ENCODE assay signal across 12 mouse cellular contexts in genomic region chr10:115775945-115776905, GRCm38 (mm10). TPM values are rescaled to one million over a fixed set of nuclear protein-coding genes. Genes with fewer than 3 reads are reported as not detected.
DNase-seq lines count a peak whose midpoint lies in the region; ATAC-seq and TF ChIP-seq lines count a peak whose summit lies in the region.
"Had no signal": no experiment of that assay in that cellular context is flagged by ENCODE, and none has a peak within 500 bp of the region (broad histone marks: within the 10 kb centered on the region; RNA-seq: fewer than 3 reads in every experiment).

No protein-coding gene starts in this region.

- no peaks in the 10 kb centered on the region for H3K36me3 ChIP-seq in limb, embryonic 14.5 days (ENCODE audit: control insufficient read depth, insufficient read depth, low read length)
- no peaks in the 10 kb centered on the region for H3K36me3 ChIP-seq in stomach, postnatal 0 days (ENCODE audit: control insufficient read depth, insufficient read depth, low read length)
- H3K36me3 ChIP-seq in liver, postnatal 0 days (replicated peaks; ENCODE audit: insufficient read depth, low read length), result no peaks in the 10 kb centered on the region
- no peaks in the 10 kb centered on the region for H3K36me3 ChIP-seq in midbrain, embryonic 13.5 days
- H3K36me3 ChIP-seq: embryonic facial prominence, embryonic 13.5 days; heart, embryonic 10.5 days had no signal

- TF ChIP-seq CTCF in gastrocnemius, adult 2 months (IDR thresholded peaks at IDR 0.05), result no peak
- TF ChIP-seq CTCF in lung, adult 2 months (IDR thresholded peaks at IDR 0.05; ENCODE audit: insufficient read depth, low read length), result no peak
- TF ChIP-seq CTCF in stomach, postnatal 0 days (IDR thresholded peaks at IDR 0.05; ENCODE audit: low read depth), result no peak
- TF ChIP-seq CTCF in liver, postnatal 0 days (IDR thresholded peaks at IDR 0.05; ENCODE audit: low read depth), result no peak

- peak; percentile 75 for ATAC-seq in limb, embryonic 14.5 days (ENCODE audit: low FRiP score, low read depth)
- ATAC-seq in stomach, postnatal 0 days (ENCODE audit: low FRiP score, low TSS enrichment), result no peak
- ATAC-seq in liver, postnatal 0 days, result no peak
- ATAC-seq in midbrain, embryonic 13.5 days, result no peak

- peak; percentile 40 for DNase-seq in gastrocnemius, adult 2 months
- DNase-seq in gastrocnemius, adult 18-20 months (ENCODE audit: low spot score), result no peak
- peak; percentile 36 to 59 for DNase-seq in lung, adult 18-20 months
- DNase-seq in lung, adult 2 months, result no peak
- peak; percentile 68 for DNase-seq in limb, embryonic 14.5 days (ENCODE audit: low spot score)
- no peak for DNase-seq in stomach, postnatal 0 days (ENCODE audit: low spot score)
- no peak for DNase-seq in liver, postnatal 0 days
- DNase-seq: left cerebral cortex, postnatal 4 days; retina, postnatal 1 day had no signal

- no peak for TF ChIP-seq EP300 in stomach, postnatal 0 days (optimal IDR thresholded peaks at IDR 0.05)
- TF ChIP-seq EP300 in liver, postnatal 0 days (IDR thresholded peaks at IDR 0.05; ENCODE audit: low read depth), result no peak

- peak overlapping the region; percentile 33 for H3K4me2 ChIP-seq in limb, embryonic 14.5 days (replicated peaks; ENCODE audit: low read depth, low read length, severe bottlenecking)
- H3K4me2 ChIP-seq in stomach, postnatal 0 days (replicated peaks; ENCODE audit: low read depth), result 0 out of 2 replicates have a peak overlapping the region, but pooled peaks have one; percentile 14
- no peak overlapping the region for H3K4me2 ChIP-seq in liver, postnatal 0 days (ENCODE audit: low read depth, low read length)
- no peak overlapping the region for H3K4me2 ChIP-seq in midbrain, embryonic 13.5 days (replicated peaks)
- H3K4me2 ChIP-seq: embryonic facial prominence, embryonic 13.5 days had no signal

- no peaks in the 10 kb centered on the region for H3K27me3 ChIP-seq in limb, embryonic 14.5 days (ENCODE audit: control insufficient read depth, insufficient read depth, low read length)
- no peaks in the 10 kb centered on the region for H3K27me3 ChIP-seq in stomach, postnatal 0 days (ENCODE audit: control insufficient read depth, insufficient read depth, low read length)
- H3K27me3 ChIP-seq in liver, postnatal 0 days (ENCODE audit: insufficient read depth, low read length), result no peaks in the 10 kb centered on the region
- no peaks in the 10 kb centered on the region for H3K27me3 ChIP-seq in midbrain, embryonic 13.5 days
- H3K27me3 ChIP-seq: embryonic facial prominence, embryonic 13.5 days had no signal

- no peaks in the 10 kb centered on the region; the same call in 1 of the 2 replicates for H3K4me1 ChIP-seq in lung, adult 2 months (ENCODE audit: control insufficient read depth, insufficient read depth, low read length)
- peaks cover 12% of the 10 kb centered on the region for H3K4me1 ChIP-seq in limb, embryonic 14.5 days (ENCODE audit: control insufficient read depth, insufficient read depth, low read length)
- no peaks in the 10 kb centered on the region for H3K4me1 ChIP-seq in stomach, postnatal 0 days (replicated peaks; ENCODE audit: control insufficient read depth, insufficient read depth)
- H3K4me1 ChIP-seq in liver, postnatal 0 days (ENCODE audit: insufficient read depth), result 0 out of 2 replicates have a peak, but pooled peaks cover 4% of the 10 kb centered on the region
- H3K4me1 ChIP-seq in midbrain, embryonic 13.5 days (replicated peaks), result peaks cover 3% of the 10 kb centered on the region; the same call in 1 of the 2 replicates
- H3K4me1 ChIP-seq: heart, embryonic 10.5 days had no signal

- 0 out of 2 replicates have a peak overlapping the region, but pooled peaks have one; percentile 9 for H3K4me3 ChIP-seq in gastrocnemius, adult 2 months
- no peak overlapping the region for H3K4me3 ChIP-seq in lung, adult 2 months (replicated peaks; ENCODE audit: extremely low read depth, low read depth, low read length)
- no peak overlapping the region for H3K4me3 ChIP-seq in limb, embryonic 14.5 days (replicated peaks; ENCODE audit: low read length)
- H3K4me3 ChIP-seq in stomach, postnatal 0 days (ENCODE audit: low read depth, low read length), result no peak overlapping the region
- no peak overlapping the region for H3K4me3 ChIP-seq in liver, postnatal 0 days (ENCODE audit: low read depth, low read length)
- H3K4me3 ChIP-seq in midbrain, embryonic 13.5 days (replicated peaks), result no peak overlapping the region
- H3K4me3 ChIP-seq: embryonic facial prominence, embryonic 13.5 days; heart, embryonic 10.5 days had no signal

- intact Hi-C loops in gastrocnemius, adult 2 months (cut with DNase I), result no loop called here

- WGBS in lung, adult 2 months, result 42% methylated on average over 17 of the region's 17 CpGs
- 22% methylated on average over 17 of the region's 17 CpGs for WGBS in limb, embryonic 14.5 days
- 30% methylated on average over 17 of the region's 17 CpGs for WGBS in stomach, postnatal 0 days
- WGBS in liver, postnatal 0 days (ENCODE audit: insufficient replicate concordance), result 57% methylated on average over 17 of the region's 17 CpGs
- 68% methylated on average over 17 of the region's 17 CpGs for WGBS in midbrain, embryonic 13.5 days

- H3K9ac ChIP-seq in limb, embryonic 14.5 days (ENCODE audit: low read depth, low read length, severe bottlenecking), result no peak overlapping the region
- H3K9ac ChIP-seq in stomach, postnatal 0 days (ENCODE audit: low read length), result no peak overlapping the region
- no peak overlapping the region for H3K9ac ChIP-seq in liver, postnatal 0 days (replicated peaks)
- no peak overlapping the region for H3K9ac ChIP-seq in midbrain, embryonic 13.5 days (replicated peaks)
- H3K9ac ChIP-seq: embryonic facial prominence, embryonic 13.5 days had no signal

- peak overlapping the region; percentile 20; the same call in 1 of the 2 replicates for H3K27ac ChIP-seq in gastrocnemius, adult 2 months
- no peak overlapping the region for H3K27ac ChIP-seq in limb, embryonic 14.5 days (replicated peaks; ENCODE audit: low read depth, low read length)
- H3K27ac ChIP-seq in stomach, postnatal 0 days (replicated peaks), result no peak overlapping the region
- no peak overlapping the region for H3K27ac ChIP-seq in liver, postnatal 0 days (ENCODE audit: low read depth)
- no peak overlapping the region for H3K27ac ChIP-seq in midbrain, embryonic 13.5 days
- H3K27ac ChIP-seq: embryonic facial prominence, embryonic 13.5 days; heart, embryonic 10.5 days had no signal

- no peak for TF ChIP-seq POLR2A in lung, adult 2 months (IDR thresholded peaks at IDR 0.05; ENCODE audit: borderline replicate concordance, extremely low read depth, low read depth, low read length)
- TF ChIP-seq POLR2A in limb, embryonic 14.5 days (IDR thresholded peaks at IDR 0.05; ENCODE audit: borderline replicate concordance, extremely low read depth, insufficient read depth, insufficient read length), result no peak

- H3K9me3 ChIP-seq in limb, embryonic 14.5 days (ENCODE audit: control insufficient read depth, low read length), result no peaks in the 10 kb centered on the region
- H3K9me3 ChIP-seq in stomach, postnatal 0 days (ENCODE audit: control insufficient read depth, low read length), result no peaks in the 10 kb centered on the region
- no peaks in the 10 kb centered on the region for H3K9me3 ChIP-seq in liver, postnatal 0 days (ENCODE audit: low read length)
- no peaks in the 10 kb centered on the region for H3K9me3 ChIP-seq in midbrain, embryonic 13.5 days
- H3K9me3 ChIP-seq: embryonic facial prominence, embryonic 13.5 days; heart, embryonic 10.5 days had no signal

RNA-seq across cellular contexts. Expression of gene Tspan8, which starts 40.4 kb away (rescaled TPM):
- total RNA-seq in gastrocnemius, adult 2 months (2021), result 100 to 1,000 TPM in 1 of 2 experiments, 10 to 100 TPM in 1; 73.0 to 109 TPM
- 100 to 1,000 TPM; 110 to 113 TPM for total RNA-seq in gastrocnemius, adult 18-20 months (2021)
- polyA plus RNA-seq in lung, adult 2 months (2012; rRNA removed), result 32.0 and 61.3 TPM in 2 replicates
- polyA plus RNA-seq in limb, embryonic 14.5 days (2012; rRNA removed), result 2.8 TPM in 2 replicates
- 1.8 and 2.0 TPM in 2 replicates for polyA plus RNA-seq in limb, embryonic 14.5 days (2014; fragmentation: Nextera tagmentation; extraction: Ambion mirVana)
- polyA plus RNA-seq in stomach, postnatal 0 days (2015; fragmentation: Nextera tagmentation; extraction: Ambion mirVana), result 250 and 264 TPM in 2 replicates
- 23.6 and 23.7 TPM in 2 replicates for polyA plus RNA-seq in liver, postnatal 0 days (2015; fragmentation: Nextera tagmentation; extraction: Ambion mirVana)
- 0.24 and 0.30 TPM in 2 replicates for polyA plus RNA-seq in midbrain, embryonic 13.5 days (2015; fragmentation: Nextera tagmentation; extraction: Ambion mirVana)

Comparison
In these comparisons a context has a peak if more than half of its experiments do, and no peak if none do; other contexts are left out.
1. DNase-seq: peak in gastrocnemius, adult 2 months (single experiment), lung, adult 18-20 months (2 of 2) and limb, embryonic 14.5 days (single experiment); none in gastrocnemius, adult 18-20 months (single experiment), lung, adult 2 months (single experiment), stomach, postnatal 0 days (single experiment) and liver, postnatal 0 days (single experiment).
2. H3K4me2 ChIP-seq: peak in limb, embryonic 14.5 days (single experiment) and stomach, postnatal 0 days (single experiment); none in liver, postnatal 0 days (single experiment) and midbrain, embryonic 13.5 days (single experiment).